Mouse (Mus musculus) CH12F3 (cell line): ENCODE data around the gene Srrm2.
"Not testable (repeated sequence)": the region's sequence is repeated elsewhere in the genome, so short reads cannot be mapped to it uniquely, and the experiment has no call there.

Experiments used
- in situ Hi-C: fragments of 300-500 bp; cut with MboI; formaldehyde crosslinking; loops from 2 replicates; pipeline ENCODE4 v1.14.3; 2020; ENCODE audit warnings: low sequenced_read_pairs

Gene Srrm2

GRCm38 (mm10) chr17:23762976-23763375, 27.4 kb upstream of the Srrm2 start:
- in situ Hi-C loops: no loop called here

DNA sequence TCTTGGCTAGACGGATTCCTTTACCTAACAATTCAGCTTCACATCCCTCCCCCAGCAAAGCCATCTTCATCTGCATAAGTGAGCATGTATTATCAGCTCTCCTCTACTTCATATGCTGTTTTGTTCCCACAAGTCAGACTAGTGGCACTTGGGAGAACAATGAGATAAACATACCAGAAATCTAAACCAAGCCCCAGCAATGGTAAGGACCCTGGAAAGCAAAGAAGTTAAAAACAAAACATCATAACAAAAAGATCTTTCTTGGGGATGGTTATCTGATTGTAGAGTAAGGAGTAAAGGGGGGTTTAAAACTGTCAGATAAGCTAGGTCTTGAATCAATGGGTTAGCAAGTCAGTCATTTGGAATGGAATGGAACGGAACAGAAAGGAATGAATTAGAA, 19.8 kb upstream of the Srrm2 start:
- in situ Hi-C loops: no loop called here

- in situ Hi-C loops: no loop called here
Measured at GRCm38 (mm10) chr17:23770896-23771283, 19.4 kb upstream of the Srrm2 start.

- in situ Hi-C loops: no loop called here
Measured at GRCm38 (mm10) chr17:23771284-23772218, 18.8 kb upstream of the Srrm2 start, which contains the start of gene Flywch1. Gene Flywch1 (minus strand): TSS chr17:23771602.

DNA sequence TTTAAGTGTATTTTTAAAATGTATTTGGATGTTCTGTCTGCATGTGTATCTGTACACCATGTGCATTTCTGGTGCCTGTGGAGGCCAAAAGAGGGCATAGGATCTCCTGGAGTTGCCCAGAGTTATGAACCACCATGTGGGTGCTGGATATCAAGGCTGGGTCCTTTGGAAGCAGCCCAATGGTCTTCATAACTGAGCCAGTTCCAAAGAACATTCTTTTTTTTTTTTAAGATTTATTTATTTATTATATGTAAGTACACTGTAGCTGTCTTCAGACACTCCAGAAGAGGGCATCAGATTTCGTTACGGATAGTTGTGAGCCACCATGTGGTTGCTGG, 18.1 kb upstream of the Srrm2 start:
- in situ Hi-C loops: not testable (repeated sequence)

DNA sequence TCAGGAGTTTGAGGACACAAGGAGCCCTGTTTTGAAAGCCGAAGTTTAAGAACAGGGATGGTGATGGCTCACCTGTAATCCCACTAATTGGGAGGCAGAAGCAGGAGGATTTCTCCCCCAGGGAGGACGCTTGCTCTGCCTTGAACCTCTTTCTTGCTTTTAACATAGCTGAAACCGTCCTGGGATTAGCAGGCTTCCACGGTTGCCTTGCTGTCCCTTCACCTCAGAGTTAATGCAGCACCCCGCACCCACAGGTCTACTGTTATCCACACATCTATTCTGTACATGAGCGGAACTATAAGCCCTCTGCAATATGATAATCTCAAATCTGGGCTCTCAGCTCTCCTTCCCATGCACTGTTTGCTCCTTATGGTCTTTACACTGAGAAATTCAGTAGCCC, 16.7 kb upstream of the Srrm2 start:
- in situ Hi-C loops: no loop called here

DNA sequence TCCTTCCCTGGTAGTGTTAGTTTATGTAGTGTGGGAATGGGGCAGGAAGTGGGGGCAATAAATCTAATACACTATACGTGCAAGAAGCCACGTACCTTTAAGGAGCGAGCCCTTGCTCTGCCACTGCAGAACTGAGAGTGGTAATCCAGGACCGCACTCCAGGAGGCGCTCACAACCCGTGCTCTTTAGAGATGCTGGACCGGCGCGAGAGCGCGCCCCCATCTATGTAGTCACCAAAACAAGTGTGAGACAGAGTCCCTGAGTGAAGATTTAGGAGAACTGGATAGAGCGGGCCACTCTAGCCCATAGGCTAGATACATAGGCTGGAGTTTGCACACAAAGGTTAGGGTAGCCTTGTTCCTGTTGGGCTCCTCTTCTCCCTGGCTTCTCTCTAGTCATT, 16.2 kb upstream of the Srrm2 start:
- in situ Hi-C loops: no loop called here

- in situ Hi-C loops: no loop called here
Measured at GRCm38 (mm10) chr17:23776216-23776615, 14.1 kb upstream of the Srrm2 start.

GRCm38 (mm10) chr17:23777141-23777540, 13.2 kb upstream of the Srrm2 start:
- in situ Hi-C loops: no loop called here

- in situ Hi-C loops: no loop called here
Measured at GRCm38 (mm10) chr17:23778447-23778846, 11.9 kb upstream of the Srrm2 start.

GRCm38 (mm10) chr17:23783352-23783751, 7.0 kb upstream of the Srrm2 start:
- in situ Hi-C loops: no loop called here

- in situ Hi-C loops: no loop called here
Measured at GRCm38 (mm10) chr17:23785561-23786471, 4.5 kb upstream of the Srrm2 start, which contains the start of gene Flywch2. Gene Flywch2 (minus strand): TSS chr17:23786081.

DNA sequence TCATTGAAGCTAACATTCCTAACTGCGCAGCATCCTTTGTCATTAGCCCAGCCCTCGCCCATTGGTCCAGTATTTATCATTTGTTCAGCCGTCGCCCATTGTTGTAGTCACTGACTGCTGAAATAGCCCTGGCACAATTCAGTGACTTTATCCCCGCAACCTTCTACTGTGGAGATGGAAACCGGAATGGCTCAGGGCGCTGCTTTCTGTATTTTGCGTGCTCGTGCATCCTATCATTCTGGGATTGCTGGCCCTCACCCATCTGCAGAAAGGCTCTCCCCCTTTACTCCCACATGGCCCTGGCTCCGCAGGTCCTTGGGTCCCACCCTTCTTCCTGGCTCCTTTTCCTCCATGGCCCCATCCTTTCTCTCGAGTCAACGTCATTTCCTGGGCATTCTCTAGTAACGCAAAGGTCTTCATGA, 3.8 kb upstream of the Srrm2 start:
- in situ Hi-C loops: no loop called here

DNA sequence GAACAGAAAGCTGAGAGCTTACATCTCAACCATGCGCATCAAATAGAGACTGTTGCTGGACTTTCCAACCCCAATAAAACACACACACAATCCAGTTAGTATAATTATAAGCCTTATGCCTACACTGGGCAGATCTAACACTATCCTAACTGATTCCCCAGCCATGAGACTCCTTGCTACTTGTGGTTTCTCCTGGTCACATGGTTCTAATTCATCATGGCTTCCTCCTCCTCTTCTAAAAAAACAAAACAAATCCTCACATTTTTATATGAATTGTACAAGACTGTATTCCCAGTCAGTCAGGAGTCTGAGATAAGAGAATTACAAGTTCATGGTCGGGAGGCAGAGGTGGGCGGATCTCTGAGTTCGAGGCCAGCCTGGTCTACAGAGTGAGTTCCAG, 1.4 kb upstream of the Srrm2 start:
- in situ Hi-C loops: no loop called here

- in situ Hi-C loops: no loop called here
Measured at GRCm38 (mm10) chr17:23789749-23790268, 523 bp upstream of the Srrm2 start.

DNA sequence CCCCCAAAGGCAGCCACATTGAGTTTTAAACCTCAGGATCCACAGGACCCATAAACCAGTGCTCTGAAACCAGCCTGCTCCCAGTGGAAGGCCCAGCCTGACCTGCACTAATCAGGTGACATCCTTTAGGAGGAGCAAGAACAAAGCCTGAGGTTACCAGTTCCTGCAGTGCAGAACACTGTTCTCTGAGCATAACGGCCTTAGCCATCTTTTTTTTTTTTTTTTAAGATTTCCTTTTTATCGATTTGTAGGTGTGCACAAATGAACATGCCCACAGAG, 686 bp downstream of the Srrm2 start:
- in situ Hi-C loops: no loop called here

DNA sequence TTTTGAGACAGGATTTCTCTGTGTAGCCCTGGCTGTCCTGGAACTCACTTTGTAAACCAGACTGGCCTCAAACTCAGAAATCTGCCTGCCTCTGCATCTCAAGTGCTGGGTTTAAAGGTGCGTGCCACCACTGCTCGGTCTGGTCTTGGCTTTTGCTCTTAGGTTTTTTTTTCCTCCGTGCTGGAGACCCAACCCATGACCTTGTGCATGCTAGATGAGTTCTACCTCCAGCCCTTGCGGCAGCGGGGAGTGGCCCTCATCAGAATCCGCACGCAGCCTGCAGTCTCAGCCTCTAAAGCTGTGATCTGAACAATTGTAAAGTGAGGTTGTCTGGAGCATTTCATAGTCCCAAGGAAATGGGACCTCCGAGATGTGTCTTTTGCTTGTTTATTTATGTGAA, 5.0 kb downstream of the Srrm2 start:
- in situ Hi-C loops: no loop called here

DNA sequence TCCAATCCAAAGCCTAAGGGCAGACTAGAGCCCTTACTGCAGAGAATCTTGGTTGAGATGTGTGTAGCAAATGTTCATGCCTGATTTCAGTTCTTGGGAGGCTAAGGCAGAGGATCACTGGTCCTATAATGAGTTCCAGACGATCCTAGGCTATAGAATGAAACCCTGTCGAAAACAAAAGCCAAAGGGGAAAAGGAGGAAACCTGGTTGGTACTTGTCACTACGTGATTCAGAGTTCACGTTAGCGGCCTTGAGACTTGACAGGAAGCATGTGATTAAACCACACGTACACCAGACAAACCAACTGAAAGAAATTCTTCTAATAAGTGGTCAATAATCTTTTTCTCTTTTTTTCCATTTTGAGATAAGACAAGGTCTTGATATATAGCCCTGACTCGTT, 7.0 kb downstream of the Srrm2 start:
- in situ Hi-C loops: no loop called here

GRCm38 (mm10) chr17:23801627-23802026, 11.3 kb downstream of the Srrm2 start:
- in situ Hi-C loops: no loop called here

DNA sequence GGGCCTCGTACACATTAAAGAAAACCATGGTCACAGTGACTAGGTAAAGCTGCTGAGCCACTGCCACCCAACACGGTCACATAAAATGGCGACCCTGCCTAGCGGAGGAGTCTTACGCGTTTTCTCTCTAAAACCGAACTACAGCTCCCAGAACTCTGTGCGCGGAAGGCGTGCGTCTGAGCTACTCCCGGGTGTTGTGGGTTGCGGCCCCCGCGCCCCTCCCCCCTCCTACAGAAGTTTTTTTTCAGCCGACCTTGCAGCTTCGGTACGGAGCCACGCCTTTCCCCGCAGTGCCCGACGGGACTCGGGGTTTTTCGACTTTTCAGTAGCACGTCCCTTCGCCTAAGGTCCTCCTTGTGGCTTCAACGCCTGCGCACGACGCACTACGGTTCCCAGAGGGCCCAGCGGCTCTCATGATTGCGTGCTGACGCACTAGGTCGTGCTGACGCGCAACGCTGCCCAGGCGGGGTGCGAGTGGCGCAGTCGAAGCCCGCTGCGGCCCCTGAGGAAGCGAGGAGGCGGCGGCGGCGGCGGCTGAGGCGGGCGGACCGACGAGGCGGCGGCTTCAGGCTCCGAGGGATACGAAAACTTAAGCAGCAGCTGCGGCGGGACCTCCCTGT, 12.5 kb downstream of the Srrm2 start:
- in situ Hi-C loops: no loop called here

DNA sequence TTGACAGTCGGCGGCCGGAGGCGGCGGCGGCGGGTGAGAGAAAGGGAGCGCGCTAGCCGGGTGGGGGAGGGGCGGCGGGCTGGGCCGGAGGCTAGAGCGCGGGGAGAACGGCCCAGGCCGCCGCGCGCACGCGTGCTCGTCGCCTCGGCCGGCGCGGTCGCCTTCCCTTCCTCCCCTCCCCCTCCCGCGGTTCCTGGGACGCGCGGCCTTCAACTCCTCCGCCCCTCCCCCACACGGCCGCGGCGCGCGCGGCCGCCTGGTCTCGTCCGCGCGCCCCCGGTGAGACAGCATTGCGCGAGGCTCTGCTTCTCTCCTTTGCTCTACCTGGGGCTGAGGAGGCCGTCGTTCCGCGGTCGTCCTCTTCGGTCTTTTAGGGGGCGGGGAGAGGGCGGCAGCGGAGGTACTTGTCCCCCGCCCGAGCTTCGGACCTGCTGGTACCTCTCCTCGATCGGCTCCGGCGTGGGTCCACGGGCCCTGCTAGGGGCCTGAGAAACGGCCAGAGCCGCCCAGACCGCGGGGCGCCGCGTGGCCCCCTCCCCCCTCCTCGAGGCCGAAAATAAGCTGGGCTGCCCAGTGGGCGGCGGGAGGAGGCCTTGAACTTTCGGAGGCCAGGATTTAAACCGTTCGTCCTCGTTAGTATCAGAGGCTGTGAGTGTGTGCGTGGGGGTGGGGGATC, 13.2 kb downstream of the Srrm2 start:
- in situ Hi-C loops: no loop called here
